Mouse (Mus musculus): Measurements from ENCODE around the gene 1700001C02Rik. TPM values are rescaled to one million over a fixed set of nuclear protein-coding genes. Genes with fewer than 3 reads are reported as not detected.

1700001C02Rik gene
- polyA plus RNA-seq, 1 experiment from 2014 or later, result not detected

- Histone ChIP-seq H3K4me1 (ENCODE audit: insufficient read depth) (no peaks in the 10 kb centered on the region), H3K4me3 (ENCODE audit: low read depth, low read length) (no peak overlapping the region), H3K27me3 (ENCODE audit: insufficient read depth, low read length) (no peaks in the 10 kb centered on the region), H3K9me3 (ENCODE audit: low read length) (no peaks in the 10 kb centered on the region), H3K36me3 (replicated peaks; ENCODE audit: insufficient read depth, low read length) (no peaks in the 10 kb centered on the region), H3K27ac (ENCODE audit: low read depth) (no peak overlapping the region), H3K9ac (replicated peaks) (no peak overlapping the region), H3K4me2 (ENCODE audit: low read depth, low read length) (no peak overlapping the region)
- 38% methylated on average over 4 of the region's 4 CpGs for WGBS (ENCODE audit: insufficient replicate concordance)
- DNase-seq (no peak), ATAC-seq (no peak)
- no peak for TF ChIP-seq EP300 (IDR thresholded peaks at IDR 0.05; ENCODE audit: low read depth)
- TF ChIP-seq CTCF (IDR thresholded peaks at IDR 0.05; ENCODE audit: low read depth), result no peak
Observed at GRCm38 (mm10) chr5:30528906-30529305, 63.1 kb downstream of the 1700001C02Rik start.

Other genes with a start within 250 kb of the 1700001C02Rik start
- gene Selenoi, start 233.5 kb upstream of the 1700001C02Rik start, polyA plus RNA-seq (2015; fragmentation: Nextera tagmentation; extraction: Ambion mirVana), result 9.3 and 9.8 TPM in 2 replicates
- gene Drc1, start 184.7 kb upstream of the 1700001C02Rik start, polyA plus RNA-seq (2015; fragmentation: Nextera tagmentation; extraction: Ambion mirVana), result 0.31 and 0.44 TPM in 2 replicates
- not detected in 2 replicates for gene Otof, start 4.1 kb upstream of the 1700001C02Rik start, polyA plus RNA-seq (2015; fragmentation: Nextera tagmentation; extraction: Ambion mirVana)
- gene Cib4, start 79.8 kb downstream of the 1700001C02Rik start, polyA plus RNA-seq (2015; fragmentation: Nextera tagmentation; extraction: Ambion mirVana), result not detected in 2 replicates
- gene Kcnk3, start 122.1 kb downstream of the 1700001C02Rik start, polyA plus RNA-seq (2015; fragmentation: Nextera tagmentation; extraction: Ambion mirVana), result 0.26 and 0.46 TPM in 2 replicates
- 13.8 and 14.2 TPM in 2 replicates for gene Slc35f6, start 181.9 kb downstream of the 1700001C02Rik start, polyA plus RNA-seq (2015; fragmentation: Nextera tagmentation; extraction: Ambion mirVana)
- 135 and 145 TPM in 2 replicates for gene Cenpa, start 200.7 kb downstream of the 1700001C02Rik start, polyA plus RNA-seq (2015; fragmentation: Nextera tagmentation; extraction: Ambion mirVana)
- gene Dpysl5, start 245.5 kb downstream of the 1700001C02Rik start, polyA plus RNA-seq (2015; fragmentation: Nextera tagmentation; extraction: Ambion mirVana), result 0.05 TPM in 1 of 2 replicates, not detected in the other

Measured in liver, postnatal 0 days (tissue).